Mouse (Mus musculus) E14TG2a.4 (cell line): ENCODE measurements around the gene Rpl11.

Source experiments
- H3K27me3 ChIP-seq: 2 replicates; pipeline ENCODE4 v1.6.1; 2014; ENCODE audit warnings: low read length, control low read depth; ENCODE audit not compliant: insufficient read depth
- H3K36me3 ChIP-seq: 2 replicates; pipeline ENCODE4 v1.6.1; 2014; ENCODE audit warnings: low read length, control low read depth; ENCODE audit not compliant: insufficient read depth
- H3K4me1 ChIP-seq: replicated peaks from 2 replicates; pipeline ENCODE4 v1.6.1; 2014; ENCODE audit warnings: low read depth, low read length, control low read depth
- H3K4me3 ChIP-seq: replicated peaks from 2 replicates; pipeline ENCODE4 v1.5.1; 2014; ENCODE audit warnings: mild to moderate bottlenecking, low read length
- H3K9me3 ChIP-seq: 2 replicates; pipeline ENCODE4 v1.6.1; 2014; ENCODE audit warnings: low read length, control low read depth
- CTCF ChIP-seq: conservative IDR thresholded peaks from 2 replicates; pipeline ENCODE4 v1.5.1; 2014; ENCODE audit warnings: low read length
- NANOG ChIP-seq: IDR thresholded peaks from 2 replicates; pipeline ENCODE4 v1.6.1; 2014; ENCODE audit warnings: borderline replicate concordance, low read length, mixed read lengths
- POU5F1 ChIP-seq: IDR thresholded peaks from 2 replicates; pipeline ENCODE4 v1.6.1; 2014; ENCODE audit warnings: low read length, borderline replicate concordance

Rpl11 gene

DNA sequence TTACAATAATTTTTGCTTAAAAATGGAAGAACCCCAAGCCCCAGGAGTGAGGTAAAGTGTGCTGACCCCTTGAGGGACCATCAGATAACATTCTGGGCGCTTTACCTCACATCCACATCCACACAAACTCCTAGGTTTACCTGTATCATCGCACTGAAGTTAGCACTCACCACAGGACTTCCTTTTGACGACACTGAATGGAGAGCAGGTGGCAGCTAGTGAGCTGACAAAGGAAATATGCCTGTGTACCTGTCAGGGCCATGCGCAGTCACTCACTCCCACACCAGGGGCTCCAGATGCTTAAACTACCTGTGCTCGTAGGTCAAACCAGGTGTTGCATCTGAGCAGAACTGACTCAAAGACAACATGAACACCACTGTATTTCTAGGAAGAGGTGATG is 8.1 kb downstream of the Rpl11 start:
- peaks cover 39% of the 10 kb centered on the region for H3K36me3 ChIP-seq
- H3K27me3 ChIP-seq = 0 out of 2 replicates have a peak, but pooled peaks cover 2% of the 10 kb centered on the region
- TF ChIP-seq CTCF (no peak), NANOG (no peak), POU5F1 (no peak)
- H3K4me1 ChIP-seq = peaks cover 40% of the 10 kb centered on the region
- H3K4me3 ChIP-seq = no peak overlapping the region
- no peaks in the 10 kb centered on the region for H3K9me3 ChIP-seq

DNA sequence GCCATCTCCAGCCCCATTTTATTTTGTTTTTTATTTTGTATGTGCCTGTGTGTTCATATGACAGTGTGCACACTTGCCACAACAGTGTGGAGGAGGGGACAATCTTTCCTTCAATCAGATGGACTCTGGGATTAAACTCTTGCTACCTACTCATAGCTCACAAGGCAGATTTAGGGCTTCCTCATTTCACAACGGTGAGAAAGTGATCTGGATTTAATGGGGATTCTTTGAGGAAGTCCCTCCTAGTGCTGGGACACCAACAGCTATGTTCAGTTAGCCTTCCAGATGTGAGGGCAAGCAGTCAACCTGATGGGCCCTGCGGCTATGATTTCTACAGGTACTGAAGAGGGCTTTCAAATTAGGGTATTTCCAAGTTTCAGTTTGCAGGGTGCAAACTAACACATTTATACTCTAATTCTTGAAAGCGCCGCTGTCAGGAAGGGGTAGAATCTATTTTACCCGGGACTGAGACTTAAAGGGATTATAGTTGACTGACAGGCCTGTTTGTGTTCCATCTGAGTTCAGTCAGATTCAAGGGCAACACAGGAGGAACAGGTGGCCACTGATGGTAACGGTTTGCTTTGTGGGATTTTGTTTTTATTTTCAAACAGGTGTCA is 9.3 kb downstream of the Rpl11 start:
- H3K36me3 ChIP-seq = peaks cover 27% of the 10 kb centered on the region
- 0 out of 2 replicates have a peak, but pooled peaks cover 2% of the 10 kb centered on the region for H3K27me3 ChIP-seq
- TF ChIP-seq POU5F1 (no peak), CTCF (no peak), NANOG (no peak)
- H3K4me3 ChIP-seq = no peak overlapping the region
- peaks cover 28% of the 10 kb centered on the region for H3K4me1 ChIP-seq
- no peaks in the 10 kb centered on the region for H3K9me3 ChIP-seq

DNA sequence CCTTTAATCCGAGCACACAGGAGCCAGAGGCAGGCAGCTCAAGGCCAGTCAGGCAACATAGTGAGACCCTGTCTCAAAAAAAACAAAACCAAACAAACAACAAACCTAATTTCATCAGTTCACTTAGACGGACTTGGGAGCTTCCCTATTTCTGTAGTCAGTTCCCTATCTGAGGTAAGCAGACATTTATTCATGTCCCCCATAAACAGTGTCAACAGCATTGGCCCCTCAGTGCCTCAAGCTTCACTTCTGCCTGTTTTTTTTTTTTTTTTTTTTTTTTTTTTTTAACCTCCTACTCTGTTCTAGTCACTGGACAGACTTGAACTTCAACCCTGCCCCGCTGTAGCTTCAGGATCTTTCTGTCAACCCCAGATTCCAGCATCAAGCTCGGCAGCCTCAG is 18.1 kb downstream of the Rpl11 start:
- TF ChIP-seq CTCF = no peak
- no peak for TF ChIP-seq POU5F1
- TF ChIP-seq NANOG = no peak
- peaks cover 32% of the 10 kb centered on the region for H3K27me3 ChIP-seq
- no peaks in the 10 kb centered on the region for H3K36me3 ChIP-seq
- peaks cover 20% of the 10 kb centered on the region for H3K4me1 ChIP-seq
- no peak overlapping the region for H3K4me3 ChIP-seq
- H3K9me3 ChIP-seq = no peaks in the 10 kb centered on the region

DNA sequence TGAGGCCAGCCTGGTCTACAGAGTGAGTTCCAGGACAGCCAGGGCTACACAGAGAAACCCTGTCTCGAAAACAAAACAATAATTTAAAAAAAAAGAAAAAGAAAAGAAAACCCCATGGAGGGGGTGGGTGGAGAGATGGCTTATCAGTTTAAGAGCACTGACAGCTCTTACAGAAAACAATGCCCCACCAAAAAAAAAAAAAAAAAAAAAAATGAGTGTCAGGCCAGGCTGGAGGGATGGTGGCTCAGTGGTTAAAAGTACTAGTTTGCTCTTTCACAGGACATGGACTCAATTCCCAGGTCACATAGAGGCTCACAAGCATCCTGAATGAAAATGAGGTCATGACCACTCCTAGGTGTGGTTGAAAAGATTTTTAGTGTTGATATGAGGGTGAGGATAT is 20.0 kb downstream of the Rpl11 start:
- no peaks in the 10 kb centered on the region for H3K36me3 ChIP-seq
- no peaks in the 10 kb centered on the region for H3K9me3 ChIP-seq
- H3K4me1 ChIP-seq = peaks cover 20% of the 10 kb centered on the region
- peaks cover 47% of the 10 kb centered on the region for H3K27me3 ChIP-seq
- TF ChIP-seq NANOG = no peak
- no peak for TF ChIP-seq POU5F1
- TF ChIP-seq CTCF = no peak
- H3K4me3 ChIP-seq = no peak overlapping the region

DNA sequence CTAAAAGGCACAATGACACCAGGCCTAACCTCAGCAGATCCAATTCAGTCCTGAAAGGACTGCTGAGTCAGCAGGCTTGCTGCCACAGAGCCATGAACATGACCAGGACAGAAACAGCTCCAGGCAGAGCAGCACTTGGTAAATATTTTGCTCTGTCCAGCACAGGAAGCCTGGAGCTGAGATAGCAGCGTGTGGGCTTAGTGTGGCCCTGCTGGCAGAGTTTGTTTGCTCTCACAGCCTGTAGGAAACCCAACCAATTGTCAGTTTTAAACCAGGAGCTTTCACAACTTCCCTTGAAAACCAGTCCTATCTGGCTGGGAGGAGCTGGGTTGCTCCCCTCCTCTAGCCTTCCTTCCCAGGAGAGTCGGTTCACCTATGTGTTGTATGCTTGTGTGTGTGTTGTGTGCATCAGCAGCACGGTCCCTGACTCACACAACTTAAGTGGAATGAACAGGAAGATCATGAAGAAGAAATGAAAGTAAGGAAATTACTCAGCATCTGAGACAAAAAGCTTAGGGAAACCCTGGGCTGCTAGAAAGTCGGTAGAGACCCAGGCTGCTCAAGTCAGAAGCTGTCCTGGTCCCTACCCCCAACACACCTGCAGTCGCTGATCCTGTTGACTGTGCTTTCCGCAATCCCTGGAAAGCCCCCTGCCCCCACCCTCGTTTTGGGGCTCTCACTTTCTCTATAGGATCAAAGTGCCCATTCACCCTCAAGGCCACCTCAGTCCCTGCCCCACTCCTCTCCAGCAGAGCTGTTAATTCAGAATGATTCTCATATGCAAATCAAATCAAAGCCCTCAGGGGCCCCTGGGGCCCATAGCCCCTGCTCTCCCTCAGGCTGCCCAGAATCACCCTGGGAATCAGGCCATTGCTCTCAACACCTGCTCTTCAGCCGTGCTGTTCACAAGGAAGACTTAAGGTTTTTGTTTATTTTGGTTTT is 22.0 kb downstream of the Rpl11 start:
- TF ChIP-seq POU5F1 (no peak), CTCF (no peak), NANOG (peak; percentile 48; the same call in 1 of the 2 replicates)
- H3K27me3 ChIP-seq = peaks cover 59% of the 10 kb centered on the region
- no peaks in the 10 kb centered on the region for H3K36me3 ChIP-seq
- peaks cover 37% of the 10 kb centered on the region for H3K4me1 ChIP-seq
- H3K4me3 ChIP-seq = no peak overlapping the region
- H3K9me3 ChIP-seq = no peaks in the 10 kb centered on the region

DNA sequence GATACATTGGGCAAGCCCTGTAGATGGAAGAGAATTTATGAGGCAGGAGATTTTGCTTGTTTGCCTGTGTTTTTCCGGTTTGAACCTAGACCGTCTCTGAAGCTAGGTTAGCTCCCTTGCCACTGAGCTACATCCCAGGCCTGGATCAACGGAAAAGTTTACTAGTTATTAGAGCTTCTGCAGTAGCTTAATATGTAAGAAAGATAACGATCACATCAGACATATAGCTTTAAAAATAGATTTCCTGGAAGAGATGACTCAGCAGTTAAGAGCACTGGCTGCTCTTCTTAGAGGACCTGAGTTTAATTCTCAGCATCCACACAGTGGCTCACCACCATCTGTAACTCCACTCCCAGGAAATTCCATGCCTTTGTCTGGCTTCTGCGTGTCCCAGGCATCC is 24.5 kb downstream of the Rpl11 start:
- peaks cover 37% of the 10 kb centered on the region for H3K4me1 ChIP-seq
- TF ChIP-seq POU5F1 (no peak), NANOG (no peak), CTCF (no peak)

DNA sequence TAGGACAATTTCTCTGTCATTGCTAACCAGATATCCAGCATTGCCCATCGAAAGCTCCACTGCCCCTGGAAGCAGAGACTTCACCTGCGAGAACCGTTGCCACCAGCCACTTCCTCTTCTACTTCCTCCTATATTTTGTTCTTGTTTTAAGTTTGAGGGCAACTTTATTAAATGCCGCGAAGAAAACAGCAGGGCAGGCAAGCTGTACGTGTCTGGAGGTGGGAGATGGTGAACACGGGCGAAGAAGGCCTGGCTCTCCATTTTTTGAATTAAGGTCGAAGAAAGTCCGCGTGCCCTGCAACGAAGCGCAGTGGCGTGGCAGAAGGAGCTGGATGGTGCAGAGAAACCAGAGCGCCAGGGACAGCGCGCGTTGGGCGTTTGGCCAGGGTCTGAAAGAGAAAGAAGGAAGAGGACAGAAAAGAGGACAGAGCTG is 25.1 kb downstream of the Rpl11 start:
- TF ChIP-seq NANOG (no peak), POU5F1 (no peak), CTCF (no peak)
- H3K36me3 ChIP-seq = no peaks in the 10 kb centered on the region
- peaks cover 37% of the 10 kb centered on the region for H3K4me1 ChIP-seq
- peaks cover 33% of the 10 kb centered on the region for H3K27me3 ChIP-seq
- no peak overlapping the region for H3K4me3 ChIP-seq
- H3K9me3 ChIP-seq = no peaks in the 10 kb centered on the region

More for the DNA sequence above, 24.5 kb downstream of the Rpl11 start:
- H3K9me3 ChIP-seq = no peaks in the 10 kb centered on the region
- no peak overlapping the region for H3K4me3 ChIP-seq
- no peaks in the 10 kb centered on the region for H3K36me3 ChIP-seq
- peaks cover 38% of the 10 kb centered on the region for H3K27me3 ChIP-seq

DNA sequence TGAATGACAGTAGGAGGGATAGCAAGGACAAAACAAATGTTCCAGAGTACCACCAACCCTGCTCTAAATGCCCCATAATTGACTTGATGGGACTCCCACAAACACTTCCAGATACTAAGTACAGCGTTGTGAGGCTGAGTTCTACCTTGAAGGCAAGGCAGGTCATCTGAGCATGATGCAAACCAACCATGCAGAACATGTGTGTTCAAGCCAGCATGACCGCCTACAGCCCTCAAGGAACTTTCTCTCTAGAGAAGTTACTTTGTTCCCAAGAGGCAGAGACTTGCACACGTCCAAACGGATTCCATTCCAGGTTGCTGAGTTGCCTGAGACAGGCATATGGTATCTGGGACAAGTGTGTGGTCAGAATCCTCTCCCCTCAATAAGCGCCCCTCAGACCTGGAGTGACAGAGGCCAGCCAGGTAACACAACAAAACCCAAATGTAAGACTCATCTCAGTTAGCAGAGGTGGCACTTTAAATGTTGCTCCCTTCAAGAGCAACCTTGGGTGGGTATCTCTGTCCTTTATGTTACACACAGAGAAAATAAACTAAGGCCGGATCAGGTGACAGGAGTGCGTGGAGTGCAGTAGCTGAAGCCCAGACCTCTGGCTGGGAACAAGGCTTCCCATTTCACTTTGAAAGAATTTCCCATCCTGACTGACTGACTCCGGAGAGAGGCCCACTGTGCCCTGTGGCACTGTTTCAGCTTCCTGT is 25.7 kb downstream of the Rpl11 start:
- Histone ChIP-seq H3K4me1 (peaks cover 37% of the 10 kb centered on the region), H3K36me3 (no peaks in the 10 kb centered on the region), H3K4me3 (no peak overlapping the region), H3K9me3 (no peaks in the 10 kb centered on the region), H3K27me3 (peaks cover 29% of the 10 kb centered on the region)
- TF ChIP-seq POU5F1 (no peak), CTCF (no peak), NANOG (no peak)
